Mouse (Mus musculus) neural tube, embryonic 15.5 days (tissue): Measurements from ENCODE around the gene Ctbp1. TPM values are rescaled to one million over a fixed set of nuclear protein-coding genes. Genes with fewer than 3 reads are reported as not detected.

ENCODE experiments used
- ATAC-seq: fragments of 200-750 bp; cut with Nextera tagmentation; 2 replicates; pipeline ENCODE4 v1.8.0; 2017; ENCODE audit warnings: mild to moderate bottlenecking, moderate TSS enrichment, moderate library complexity; ENCODE audit not compliant: low FRiP score
- H3K27ac ChIP-seq: fragments of 300-500 bp; sonication (generic); replicated peaks from 2 replicates; pipeline ENCODE4 v1.5.1; 2015; ENCODE audit warnings: mild to moderate bottlenecking, inconsistent platforms
- H3K27me3 ChIP-seq: fragments of 300-500 bp; sonication (generic); replicated peaks from 2 replicates; pipeline ENCODE4 v1.6.1; 2015; ENCODE audit warnings: inconsistent platforms
- H3K36me3 ChIP-seq: fragments of 300-500 bp; sonication (generic); 2 replicates; pipeline ENCODE4 v1.6.1; 2015; ENCODE audit warnings: inconsistent platforms
- H3K4me1 ChIP-seq: fragments of 300-500 bp; sonication (generic); 2 replicates; pipeline ENCODE4 v1.6.1; 2015; ENCODE audit warnings: inconsistent platforms
- H3K4me2 ChIP-seq: fragments of 300-500 bp; sonication (generic); 2 replicates; pipeline ENCODE4 v1.6.1; 2015; ENCODE audit warnings: inconsistent platforms, mild to moderate bottlenecking, moderate library complexity
- H3K4me3 ChIP-seq: fragments of 300-500 bp; sonication (generic); replicated peaks from 2 replicates; pipeline ENCODE4 v1.5.1; 2015; ENCODE audit warnings: mild to moderate bottlenecking, inconsistent platforms
- H3K9ac ChIP-seq: fragments of 300-500 bp; sonication (generic); replicated peaks from 2 replicates; pipeline ENCODE4 v1.6.1; 2015; ENCODE audit warnings: mild to moderate bottlenecking, inconsistent platforms
- H3K9me3 ChIP-seq: fragments of 300-500 bp; sonication (generic); replicated peaks from 2 replicates; pipeline ENCODE4 v1.6.1; 2016; ENCODE audit warnings: inconsistent platforms
- WGBS: fragments of 180-500 bp; shearing (Covaris S2); methylation state at CpG from one replicate; pipeline ENCODE4 v1.1.7; 2015; ENCODE audit warnings: mixed read lengths; 5-methylcytosine and 5-hydroxymethylcytosine counted together
- polyA plus RNA-seq: library from polyadenylated mRNA; unstranded; fragments of >200 nt; fragmentation: Nextera tagmentation; extraction: Ambion mirVana; gene quantifications from 2 replicates; pipeline ENCODE4 v1.2.1, GENCODE M21; 2015

Gene Ctbp1
- polyA plus RNA-seq, 1 experiment from 2014 or later = 445 TPM

DNA sequence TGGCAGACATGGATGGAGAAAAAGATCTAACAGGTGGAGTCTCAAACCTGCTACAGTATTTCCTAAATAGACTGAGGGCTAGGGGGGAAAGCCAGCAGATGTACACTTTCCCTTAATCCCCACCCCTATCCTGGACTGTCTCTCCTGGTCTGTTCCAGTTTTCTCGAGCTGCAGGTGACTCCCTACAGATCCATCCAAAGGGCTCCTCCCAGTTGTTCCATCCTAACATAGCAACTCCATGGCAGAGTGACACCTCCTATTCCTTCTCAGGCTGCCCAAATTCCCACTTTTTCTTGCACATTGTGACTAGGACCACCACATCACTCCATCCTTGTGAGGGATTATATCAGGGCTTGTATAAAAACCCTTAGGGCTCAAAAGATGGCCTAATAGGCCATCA lies 960 bp upstream of the Ctbp1 start:
- peaks cover 36% of the 10 kb centered on the region for H3K4me1 ChIP-seq
- H3K9ac ChIP-seq = peak overlapping the region; percentile 77; the same call in 1 of the 2 replicates
- 5% methylated on average over 1 of the region's 1 CpGs for WGBS
- H3K27ac ChIP-seq = peak overlapping the region; percentile 100
- H3K4me3 ChIP-seq = peak overlapping the region; percentile 80
- H3K36me3 ChIP-seq = peaks cover 4% of the 10 kb centered on the region; the same call in 1 of the 2 replicates
- H3K9me3 ChIP-seq = no peaks in the 10 kb centered on the region
- no peaks in the 10 kb centered on the region for H3K27me3 ChIP-seq
- H3K4me2 ChIP-seq = peak overlapping the region; percentile 65
- ATAC-seq = no peak

- peak overlapping the region; percentile 94 for H3K9ac ChIP-seq
- H3K4me1 ChIP-seq = peaks cover 45% of the 10 kb centered on the region
- H3K4me2 ChIP-seq = peak overlapping the region; percentile 87
- no peaks in the 10 kb centered on the region for H3K9me3 ChIP-seq
- H3K4me3 ChIP-seq = peak overlapping the region; percentile 80
- peak; percentile 72 for ATAC-seq
- H3K27ac ChIP-seq = peak overlapping the region; percentile 100
- H3K36me3 ChIP-seq = peaks cover 10% of the 10 kb centered on the region
- H3K27me3 ChIP-seq = no peaks in the 10 kb centered on the region
- under 1% methylated on average over 83 of the region's 97 CpGs for WGBS
These were observed 475 bp downstream of the Ctbp1 start for GRCm38 (mm10) chr5:33274085-33274952.

DNA sequence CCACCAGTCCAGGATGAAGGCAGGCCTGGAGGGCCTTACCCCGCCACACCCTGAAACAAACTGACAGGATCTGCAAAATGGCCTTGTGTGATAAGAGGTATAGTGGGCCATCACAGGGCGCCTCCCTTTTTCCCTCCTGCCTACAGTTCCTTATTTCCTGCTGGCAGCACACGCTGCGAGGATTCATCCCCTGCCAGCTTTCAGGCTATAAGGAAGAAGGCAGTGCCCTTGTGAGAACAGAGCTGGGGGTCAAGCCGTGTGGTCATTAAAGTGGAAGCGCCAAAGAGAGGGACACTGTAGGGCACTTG lies 1.1 kb downstream of the Ctbp1 start:
- Histone ChIP-seq H3K4me1 (peaks cover 45% of the 10 kb centered on the region), H3K9me3 (no peaks in the 10 kb centered on the region), H3K27ac (peak overlapping the region; percentile 100), H3K4me3 (peak overlapping the region; percentile 80), H3K9ac (peak overlapping the region; percentile 94), H3K27me3 (no peaks in the 10 kb centered on the region), H3K36me3 (peaks cover 16% of the 10 kb centered on the region), H3K4me2 (peak overlapping the region; percentile 87)
- 15% methylated on average over 6 of the region's 6 CpGs for WGBS
- ATAC-seq = 0 out of 2 replicates have a peak, but pooled peaks have one; percentile 1

- Histone ChIP-seq H3K4me2 (peak overlapping the region; percentile 87), H3K27me3 (no peaks in the 10 kb centered on the region), H3K36me3 (peaks cover 22% of the 10 kb centered on the region), H3K27ac (peak overlapping the region; percentile 100), H3K9me3 (no peaks in the 10 kb centered on the region), H3K9ac (peak overlapping the region; percentile 94), H3K4me3 (peak overlapping the region; percentile 80), H3K4me1 (peaks cover 45% of the 10 kb centered on the region)
- WGBS = 75% methylated on average over 7 of the region's 7 CpGs
- no peak for ATAC-seq
These were observed 1.7 kb downstream of the Ctbp1 start for GRCm38 (mm10) chr5:33272845-33273776.

DNA sequence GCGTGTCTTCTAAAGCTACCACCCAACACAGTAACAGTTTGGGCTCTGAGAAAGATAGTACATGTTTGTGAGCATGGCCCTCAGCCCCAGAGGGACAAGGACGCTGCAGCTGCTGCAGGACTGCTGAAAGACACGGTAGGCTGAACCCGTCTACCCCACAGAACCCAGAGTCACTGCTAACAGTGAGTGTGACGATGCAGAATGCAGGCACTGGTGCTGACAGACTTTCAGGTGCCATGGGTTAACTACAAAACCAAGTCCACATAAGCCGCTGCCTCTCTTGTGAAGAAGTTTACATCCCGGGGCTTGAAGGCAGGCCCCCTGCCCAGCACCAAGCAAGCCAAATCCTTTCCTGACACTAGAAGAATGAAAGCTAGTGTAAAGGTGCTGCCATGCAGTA lies 2.6 kb downstream of the Ctbp1 start:
- no peak for ATAC-seq
- H3K4me3 ChIP-seq = no peak overlapping the region
- H3K4me1 ChIP-seq = peaks cover 45% of the 10 kb centered on the region
- H3K4me2 ChIP-seq = no peak overlapping the region
- WGBS = 76% methylated on average over 7 of the region's 7 CpGs
- H3K9ac ChIP-seq = no peak overlapping the region
- H3K27me3 ChIP-seq = no peaks in the 10 kb centered on the region
- H3K9me3 ChIP-seq = no peaks in the 10 kb centered on the region
- peaks cover 32% of the 10 kb centered on the region for H3K36me3 ChIP-seq
- no peak overlapping the region for H3K27ac ChIP-seq

DNA sequence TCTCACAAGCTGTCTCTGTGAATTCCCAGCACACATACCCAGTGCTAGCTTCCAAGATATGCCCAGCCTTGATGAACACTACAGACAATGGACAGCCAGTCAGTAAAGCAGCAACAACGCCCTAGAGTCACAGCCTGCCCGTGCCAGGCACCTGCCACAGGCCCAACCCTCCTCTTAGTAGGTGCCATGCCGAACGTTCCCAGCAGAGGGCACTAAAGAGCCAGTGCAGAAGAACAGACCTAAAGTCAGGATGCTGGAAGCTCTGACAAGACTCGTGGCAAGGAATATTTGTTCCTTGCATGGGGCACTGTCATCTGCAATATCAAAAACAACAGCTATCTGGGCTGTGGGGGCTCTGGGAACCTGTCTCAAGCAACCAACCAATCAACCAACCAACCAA lies 4.2 kb downstream of the Ctbp1 start:
- ATAC-seq = no peak
- H3K36me3 ChIP-seq = peaks cover 48% of the 10 kb centered on the region

GRCm38 (mm10) chr5:33254416-33254815 lies 20.4 kb downstream of the Ctbp1 start:
- H3K27me3 ChIP-seq = no peaks in the 10 kb centered on the region
- WGBS = 85% methylated on average over 5 of the region's 5 CpGs
- no peak for ATAC-seq

More for the DNA sequence above, 4.2 kb downstream of the Ctbp1 start:
- H3K9me3 ChIP-seq = no peaks in the 10 kb centered on the region
- no peak overlapping the region for H3K4me2 ChIP-seq
- no peak overlapping the region for H3K9ac ChIP-seq
- H3K4me3 ChIP-seq = no peak overlapping the region
- H3K4me1 ChIP-seq = peaks cover 41% of the 10 kb centered on the region
- WGBS = 10% methylated on average over 5 of the region's 5 CpGs
- no peak overlapping the region for H3K27ac ChIP-seq
- H3K27me3 ChIP-seq = no peaks in the 10 kb centered on the region

DNA sequence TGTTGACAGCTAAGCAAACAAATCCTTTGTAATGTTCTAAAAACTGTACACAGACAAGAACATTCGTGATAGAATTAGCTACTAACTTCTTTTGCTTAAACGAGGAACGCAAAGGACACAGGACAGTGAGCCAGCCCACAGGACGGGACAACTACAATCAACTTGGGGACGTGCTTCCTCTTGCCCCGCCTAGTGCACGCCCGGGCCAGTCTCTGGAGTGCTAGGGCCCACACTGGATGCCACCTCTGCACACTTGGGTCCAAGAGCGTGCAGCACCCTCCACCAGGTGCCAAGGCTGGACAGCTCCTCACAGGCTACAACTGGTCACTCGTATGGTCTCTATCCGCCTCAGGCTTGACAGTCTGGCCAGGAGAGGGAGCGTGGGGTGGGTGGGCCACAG lies 26.6 kb downstream of the Ctbp1 start:
- Histone ChIP-seq H3K27me3 (no peaks in the 10 kb centered on the region), H3K9ac (no peak overlapping the region), H3K4me2 (no peak overlapping the region), H3K4me1 (no peaks in the 10 kb centered on the region), H3K27ac (no peak overlapping the region), H3K4me3 (no peak overlapping the region), H3K36me3 (peaks cover 87% of the 10 kb centered on the region), H3K9me3 (no peaks in the 10 kb centered on the region)
- ATAC-seq = no peak
- 87% methylated on average over 12 of the region's 12 CpGs for WGBS

More at GRCm38 (mm10) chr5:33254416-33254815, 20.4 kb downstream of the Ctbp1 start:
- Histone ChIP-seq H3K36me3 (peaks cover 99% of the 10 kb centered on the region), H3K4me3 (no peak overlapping the region), H3K9me3 (no peaks in the 10 kb centered on the region), H3K4me1 (no peaks in the 10 kb centered on the region), H3K9ac (no peak overlapping the region), H3K27ac (no peak overlapping the region), H3K4me2 (no peak overlapping the region)

DNA sequence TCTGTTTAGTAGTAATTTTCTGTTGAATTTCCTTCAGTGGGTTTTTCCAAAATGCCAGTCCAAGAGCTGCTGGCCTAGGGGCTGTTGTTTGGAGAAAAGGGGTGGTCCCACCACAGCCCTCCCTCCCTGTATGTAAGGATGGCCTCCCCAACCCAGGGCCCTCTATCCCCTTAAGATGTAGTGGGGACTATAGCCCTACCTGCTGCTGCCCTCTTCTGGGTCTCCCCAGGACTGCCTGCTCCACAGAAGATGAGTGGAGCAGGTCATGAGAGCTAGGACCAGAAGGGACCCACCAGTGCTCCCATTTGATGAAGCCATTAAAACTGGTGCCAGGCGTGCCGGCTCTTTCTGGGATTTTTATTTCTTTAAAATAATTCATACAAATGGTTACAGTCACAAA lies 27.4 kb downstream of the Ctbp1 start:
- Histone ChIP-seq H3K9ac (no peak overlapping the region), H3K36me3 (peaks cover 83% of the 10 kb centered on the region), H3K4me3 (no peak overlapping the region), H3K4me2 (no peak overlapping the region), H3K9me3 (no peaks in the 10 kb centered on the region), H3K4me1 (no peaks in the 10 kb centered on the region), H3K27ac (no peak overlapping the region), H3K27me3 (no peaks in the 10 kb centered on the region)
- WGBS = 81% methylated on average over 2 of the region's 2 CpGs
- peak; percentile 53; the same call in 1 of the 2 replicates for ATAC-seq

DNA sequence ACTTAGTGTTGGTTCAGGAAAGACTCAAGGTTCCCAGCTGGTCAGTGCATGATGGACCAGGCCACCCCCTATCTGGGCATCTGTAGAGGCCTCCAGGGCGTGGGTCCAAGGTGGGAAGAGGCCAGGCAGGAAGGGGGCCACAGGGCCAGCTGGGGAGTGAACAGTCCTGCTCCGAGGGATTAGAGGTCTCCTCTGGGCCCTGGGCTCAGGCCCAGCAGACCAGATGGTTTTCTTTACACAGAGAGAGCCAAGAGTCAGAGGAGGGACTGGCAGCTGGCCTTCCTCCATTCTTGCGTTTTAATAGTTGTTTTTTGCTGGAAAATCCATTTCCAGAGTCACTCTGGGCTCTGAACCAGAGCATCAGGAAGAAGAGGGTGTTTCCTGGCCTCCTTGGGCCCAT lies 29.1 kb downstream of the Ctbp1 start:
- Histone ChIP-seq H3K4me1 (no peaks in the 10 kb centered on the region), H3K27me3 (no peaks in the 10 kb centered on the region), H3K27ac (no peak overlapping the region), H3K9ac (no peak overlapping the region), H3K4me2 (no peak overlapping the region), H3K9me3 (no peaks in the 10 kb centered on the region), H3K36me3 (peaks cover 75% of the 10 kb centered on the region), H3K4me3 (no peak overlapping the region)
- 86% methylated on average over 3 of the region's 3 CpGs for WGBS
- ATAC-seq = 0 out of 2 replicates have a peak, but pooled peaks have one; percentile 21

DNA sequence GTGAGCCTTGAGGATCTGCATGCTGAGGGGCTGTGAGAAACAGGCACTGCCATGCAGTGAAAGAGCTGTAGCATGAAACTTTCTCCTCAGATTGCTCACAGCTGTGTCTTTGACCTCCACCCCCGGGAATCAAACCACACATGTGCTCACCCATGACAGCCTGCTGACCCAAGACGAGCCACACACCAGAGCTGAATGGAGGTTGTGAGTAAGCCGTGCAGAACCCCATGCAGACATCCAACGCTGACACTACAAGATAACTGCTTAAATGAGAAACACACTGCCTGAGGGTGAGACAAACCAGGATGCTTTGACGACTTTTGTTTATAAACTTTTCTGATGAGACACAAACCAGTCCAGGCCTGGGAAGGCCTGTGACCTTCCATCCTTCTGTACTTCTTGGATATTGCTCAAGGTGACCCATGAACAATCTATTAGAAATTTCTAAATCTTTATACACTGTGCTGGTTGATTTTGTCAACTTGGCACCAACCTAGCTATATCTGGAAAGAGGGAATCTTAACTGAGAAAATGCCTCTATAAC lies 30.3 kb downstream of the Ctbp1 start:
- no peak for ATAC-seq
- no peak overlapping the region for H3K9ac ChIP-seq
- H3K9me3 ChIP-seq = no peaks in the 10 kb centered on the region
- no peaks in the 10 kb centered on the region for H3K4me1 ChIP-seq
- H3K36me3 ChIP-seq = peaks cover 63% of the 10 kb centered on the region
- no peaks in the 10 kb centered on the region for H3K27me3 ChIP-seq
- H3K27ac ChIP-seq = no peak overlapping the region
- 88% methylated on average over 5 of the region's 5 CpGs for WGBS
- H3K4me3 ChIP-seq = no peak overlapping the region
- H3K4me2 ChIP-seq = no peak overlapping the region
